Mouse (Mus musculus): ENCODE measurements around the gene Ptn.

- no peak for TF ChIP-seq CTCF (IDR thresholded peaks at IDR 0.05; ENCODE audit: low read depth)
- no peak for TF ChIP-seq EP300 (IDR thresholded peaks at IDR 0.05; ENCODE audit: low read depth)
Measured at GRCm38 (mm10) chr6:36728079-36728478, 81.9 kb downstream of the Ptn start.
